Mouse (Mus musculus) monocyte, adult 2 months (primary cell): ENCODE measurements around the gene Txlna.

Experiments used
- DNase-seq, 2 experiments: peaks; one replicate each; pipeline ENCODE4 v3.0.0; 2022; ENCODE audit warnings: low spot score in 2 of 2, low read depth in 1 of 2

The Txlna gene

GRCm38 (mm10) chr4:129640638-129641467 is at the start of gene Txlna:
Gene Txlna, minus strand, starts transcription at chr4:129641065.
- peak; percentile 88 to 90 for DNase-seq

GRCm38 (mm10) chr4:129684531-129684930 is 43.7 kb upstream of the Txlna start:
- no peak for DNase-seq

GRCm38 (mm10) chr4:129683901-129684493 is 43.1 kb upstream of the Txlna start:
- no peak for DNase-seq

- no peak for DNase-seq
These were observed 41.0 kb upstream of the Txlna start for GRCm38 (mm10) chr4:129681837-129682236.

GRCm38 (mm10) chr4:129672878-129673449 is 32.1 kb upstream of the Txlna start:
- no peak for DNase-seq

GRCm38 (mm10) chr4:129672083-129672877 is 31.4 kb upstream of the Txlna start, which contains the start of gene Kpna6:
Gene Kpna6, minus strand, starts transcription at chr4:129672767.
- peak; percentile 41 to 70 for DNase-seq

GRCm38 (mm10) chr4:129671491-129672082 is 30.7 kb upstream of the Txlna start:
- DNase-seq, result peak; percentile 14 to 29

GRCm38 (mm10) chr4:129662255-129662813 is 21.5 kb upstream of the Txlna start:
- DNase-seq, result no peak

- no peak for DNase-seq
These were observed 20.7 kb upstream of the Txlna start for GRCm38 (mm10) chr4:129661584-129661983.

- DNase-seq, result no peak
These were observed 13.9 kb upstream of the Txlna start for GRCm38 (mm10) chr4:129654770-129655169.

GRCm38 (mm10) chr4:129650359-129650758 is 9.5 kb upstream of the Txlna start:
- no peak for DNase-seq

GRCm38 (mm10) chr4:129648656-129649055 is 7.8 kb upstream of the Txlna start:
- no peak for DNase-seq

- DNase-seq, result no peak
These were observed 4.3 kb upstream of the Txlna start for GRCm38 (mm10) chr4:129645204-129645603.

GRCm38 (mm10) chr4:129641756-129642155 is 891 bp upstream of the Txlna start:
- no peak for DNase-seq

GRCm38 (mm10) chr4:129640101-129640637 is 696 bp downstream of the Txlna start:
- DNase-seq, result no peak

- DNase-seq, result no peak
These were observed 1.6 kb downstream of the Txlna start for GRCm38 (mm10) chr4:129639221-129639620.

- DNase-seq, result no peak
These were observed 7.0 kb downstream of the Txlna start for GRCm38 (mm10) chr4:129633852-129634251.

- DNase-seq, result no peak
These were observed 9.0 kb downstream of the Txlna start for GRCm38 (mm10) chr4:129631867-129632266.

- DNase-seq, result no peak
These were observed 9.9 kb downstream of the Txlna start for GRCm38 (mm10) chr4:129630944-129631343.

GRCm38 (mm10) chr4:129626035-129626434 is 14.8 kb downstream of the Txlna start:
- no peak for DNase-seq
